Mouse (Mus musculus): Measurements from ENCODE around the gene Efnb2.

Efnb2 gene

GRCm38 (mm10) chr8:8613844-8614243 lies 47.2 kb downstream of the Efnb2 start:
- no peak for DNase-seq (ENCODE audit: low read depth, low spot score)

- DNase-seq (ENCODE audit: low read depth, low spot score) = no peak
Measured at GRCm38 (mm10) chr8:8611928-8612327, 49.1 kb downstream of the Efnb2 start.

GRCm38 (mm10) chr8:8609791-8610190 lies 51.3 kb downstream of the Efnb2 start:
- DNase-seq (ENCODE audit: low read depth, low spot score) = no peak

GRCm38 (mm10) chr8:8609141-8609540 lies 51.9 kb downstream of the Efnb2 start:
- DNase-seq (ENCODE audit: low read depth, low spot score) = no peak

- no peak for DNase-seq (ENCODE audit: low read depth, low spot score)
Measured at GRCm38 (mm10) chr8:8605621-8606020, 55.4 kb downstream of the Efnb2 start.

GRCm38 (mm10) chr8:8603875-8604274 lies 57.2 kb downstream of the Efnb2 start:
- no peak for DNase-seq (ENCODE audit: low read depth, low spot score)

- DNase-seq (ENCODE audit: low read depth, low spot score) = no peak
Measured at GRCm38 (mm10) chr8:8602616-8603461, 58.2 kb downstream of the Efnb2 start.

- DNase-seq (ENCODE audit: low read depth, low spot score) = no peak
Measured at GRCm38 (mm10) chr8:8599931-8600330, 61.1 kb downstream of the Efnb2 start.

- no peak for DNase-seq (ENCODE audit: low read depth, low spot score)
Measured at GRCm38 (mm10) chr8:8597434-8597833, 63.6 kb downstream of the Efnb2 start.

GRCm38 (mm10) chr8:8595831-8596611 lies 65.0 kb downstream of the Efnb2 start:
- no peak for DNase-seq (ENCODE audit: low read depth, low spot score)

- DNase-seq (ENCODE audit: low read depth, low spot score) = no peak
Measured at GRCm38 (mm10) chr8:8593812-8594211, 67.2 kb downstream of the Efnb2 start.

GRCm38 (mm10) chr8:8593371-8593770 lies 67.7 kb downstream of the Efnb2 start:
- no peak for DNase-seq (ENCODE audit: low read depth, low spot score)

- no peak for DNase-seq (ENCODE audit: low read depth, low spot score)
Measured at GRCm38 (mm10) chr8:8592331-8592730, 68.7 kb downstream of the Efnb2 start.

- no peak for DNase-seq (ENCODE audit: low read depth, low spot score)
Measured at GRCm38 (mm10) chr8:8583981-8584377, 77.1 kb downstream of the Efnb2 start.

GRCm38 (mm10) chr8:8583290-8583980 lies 77.6 kb downstream of the Efnb2 start:
- DNase-seq (ENCODE audit: low read depth, low spot score) = no peak

- no peak for DNase-seq (ENCODE audit: low read depth, low spot score)
Measured at GRCm38 (mm10) chr8:8577770-8578303, 83.2 kb downstream of the Efnb2 start.

GRCm38 (mm10) chr8:8576833-8577232 lies 84.2 kb downstream of the Efnb2 start:
- no peak for DNase-seq (ENCODE audit: low read depth, low spot score)

GRCm38 (mm10) chr8:8576286-8576685 lies 84.8 kb downstream of the Efnb2 start:
- no peak for DNase-seq (ENCODE audit: low read depth, low spot score)

- DNase-seq (ENCODE audit: low read depth, low spot score) = no peak
Measured at GRCm38 (mm10) chr8:8574521-8575499, 86.2 kb downstream of the Efnb2 start.

- no peak for DNase-seq (ENCODE audit: low read depth, low spot score)
Measured at GRCm38 (mm10) chr8:8572272-8572671, 88.8 kb downstream of the Efnb2 start.

Measured in A20 (cell line).